Mouse (Mus musculus) gastrocnemius, adult 18-20 months (tissue): ENCODE data around the gene Hist1h2be. TPM values are rescaled to one million over a fixed set of nuclear protein-coding genes. Genes with fewer than 3 reads are reported as not detected.
"Not testable (repeated sequence)": the region's sequence is repeated elsewhere in the genome, so short reads cannot be mapped to it uniquely, and the experiment has no call there.

Experiments used
- DNase-seq: peaks from one replicate; pipeline ENCODE4 v3.0.0; 2021; ENCODE audit warnings: low spot score
- total RNA-seq, 2 experiments: library from RNA; stranded (reverse); gene quantifications; 2 replicates each; pipeline ENCODE4 v1.2.3; 2021

Hist1h2be gene
- total RNA-seq, 2 experiments from 2014 or later = 13.2 to 15.7 TPM

- DNase-seq = no peak
These were observed 28.3 kb downstream of the Hist1h2be start for GRCm38 (mm10) chr13:23592614-23593013.

GRCm38 (mm10) chr13:23591886-23592285 lies 29.0 kb downstream of the Hist1h2be start:
- not testable (repeated sequence) for DNase-seq

- no peak for DNase-seq
These were observed 29.7 kb downstream of the Hist1h2be start for GRCm38 (mm10) chr13:23591206-23591605.

- DNase-seq = no peak
These were observed 34.0 kb downstream of the Hist1h2be start for GRCm38 (mm10) chr13:23586940-23587225.

GRCm38 (mm10) chr13:23586099-23586939 lies 34.6 kb downstream of the Hist1h2be start:
- DNase-seq = no peak

- peak; percentile 72 for DNase-seq
These were observed 35.4 kb downstream of the Hist1h2be start for GRCm38 (mm10) chr13:23585442-23586098.

GRCm38 (mm10) chr13:23585029-23585441 lies 35.9 kb downstream of the Hist1h2be start:
- peak; percentile 62 for DNase-seq

- DNase-seq = no peak
These were observed 36.6 kb downstream of the Hist1h2be start for GRCm38 (mm10) chr13:23584331-23584730.

GRCm38 (mm10) chr13:23583387-23584068 lies 37.4 kb downstream of the Hist1h2be start:
- no peak for DNase-seq

GRCm38 (mm10) chr13:23582219-23583056 lies 38.5 kb downstream of the Hist1h2be start:
- no peak for DNase-seq

- DNase-seq = peak; percentile 98
These were observed 39.3 kb downstream of the Hist1h2be start, which contains the start of gene Hist1h4d for GRCm38 (mm10) chr13:23581408-23582218. Gene Hist1h4d, plus strand, starts transcription at chr13:23581598.

- DNase-seq = no peak
These were observed 43.1 kb downstream of the Hist1h2be start for GRCm38 (mm10) chr13:23577835-23578234.

- DNase-seq = no peak
These were observed 43.9 kb downstream of the Hist1h2be start for GRCm38 (mm10) chr13:23576906-23577639.

- DNase-seq = no peak
These were observed 44.5 kb downstream of the Hist1h2be start for GRCm38 (mm10) chr13:23576351-23576881.

GRCm38 (mm10) chr13:23575864-23576313 lies 45.0 kb downstream of the Hist1h2be start:
- not testable (repeated sequence) for DNase-seq

- no peak for DNase-seq
These were observed 45.6 kb downstream of the Hist1h2be start, which contains the start of gene Hist1h3d for GRCm38 (mm10) chr13:23575271-23575851. Gene Hist1h3d, plus strand, starts transcription at chr13:23575763.

GRCm38 (mm10) chr13:23574546-23575170 lies 46.3 kb downstream of the Hist1h2be start:
- not testable (repeated sequence) for DNase-seq

- DNase-seq = peak; percentile 64
These were observed 46.9 kb downstream of the Hist1h2be start, which contains the start of the genes Hist1h2bf and Hist1h2ad for GRCm38 (mm10) chr13:23573898-23574524. Gene Hist1h2bf, minus strand, starts transcription at chr13:23574196. Gene Hist1h2ad, plus strand, starts transcription at chr13:23574381.
